Mouse (Mus musculus) myocyte (in vitro differentiated cells): ENCODE results near the gene Vti1a. TPM values are rescaled to one million over a fixed set of nuclear protein-coding genes. Genes with fewer than 3 reads are reported as not detected.
A peak's percentile ranks its signal among the peaks of the same experiment; 100 is the strongest.

Experiments used
- H3K27me3 ChIP-seq: one replicate; pipeline ENCODE4 v1.6.1; 2011; ENCODE audit not compliant: control insufficient read depth, insufficient read depth, insufficient read length
- H3K36me3 ChIP-seq: one replicate; pipeline ENCODE4 v1.6.1; 2011; ENCODE audit not compliant: control insufficient read depth, insufficient read depth
- H3K4me2 ChIP-seq: one replicate; pipeline ENCODE4 v1.6.1; 2011; ENCODE audit warnings: low read depth, control low read depth
- H3K4me3 ChIP-seq: one replicate; pipeline ENCODE4 v1.5.1; 2011; ENCODE audit warnings: mild to moderate bottlenecking, control low read depth, moderate library complexity
- H3K79me2 ChIP-seq: one replicate; pipeline ENCODE4 v1.6.1; 2011; ENCODE audit not compliant: control insufficient read depth, insufficient read depth
- H3ac ChIP-seq: one replicate; pipeline ENCODE4 v1.6.1; 2011; ENCODE audit not compliant: control insufficient read depth, insufficient read length
- CEBPB ChIP-seq: IDR thresholded peaks from 2 replicates; pipeline ENCODE4 v1.6.1; 2011; ENCODE audit warnings: mild to moderate bottlenecking, moderate library complexity; ENCODE audit not compliant: poor library complexity, insufficient read depth, severe bottlenecking
- E2F4 ChIP-seq: IDR thresholded peaks from one replicate; pipeline ENCODE4 v1.6.1; 2011; ENCODE audit warnings: mild to moderate bottlenecking, control low read depth, moderate library complexity; ENCODE audit not compliant: insufficient read depth
- MAX ChIP-seq: IDR thresholded peaks from one replicate; pipeline ENCODE4 v1.6.1; 2011; ENCODE audit warnings: low read depth, mild to moderate bottlenecking, control low read depth
- MYOD1 ChIP-seq, 3 experiments: IDR thresholded peaks; one replicate each; pipeline ENCODE4 v1.6.1; 2011; ENCODE audit warnings: control low read depth in 2 of 3, low read depth in 2 of 3, mild to moderate bottlenecking in 2 of 3, moderate library complexity in 1 of 3; ENCODE audit not compliant: insufficient read length in 2 of 3, control insufficient read depth in 1 of 3
- MYOG ChIP-seq, 3 experiments: IDR thresholded peaks; one replicate each; pipeline ENCODE4 v1.6.1; 2011; ENCODE audit warnings: control low read depth in 2 of 3, low read depth in 2 of 3, mild to moderate bottlenecking in 2 of 3; ENCODE audit not compliant: insufficient read length in 2 of 3, control insufficient read depth in 1 of 3, insufficient read depth in 1 of 3
- POLR2A ChIP-seq: IDR thresholded peaks from one replicate; pipeline ENCODE4 v1.6.1; 2011; ENCODE audit warnings: low read depth, mild to moderate bottlenecking, control low read depth, moderate library complexity; ENCODE audit not compliant: insufficient read length
- POLR2AphosphoS2 ChIP-seq: IDR thresholded peaks from one replicate; pipeline ENCODE4 v1.6.1; 2011; ENCODE audit warnings: low read depth, control low read depth; ENCODE audit not compliant: insufficient read length
- REST ChIP-seq: IDR thresholded peaks from one replicate; pipeline ENCODE4 v1.6.1; 2011; ENCODE audit warnings: mild to moderate bottlenecking, control low read depth, moderate library complexity; ENCODE audit not compliant: insufficient read depth, insufficient read length
- SRF ChIP-seq: IDR thresholded peaks from one replicate; pipeline ENCODE4 v1.6.1; 2011; ENCODE audit warnings: low read depth; ENCODE audit not compliant: control insufficient read depth, insufficient read length
- TCF12 ChIP-seq: IDR thresholded peaks from one replicate; pipeline ENCODE4 v1.6.1; 2011; ENCODE audit warnings: mild to moderate bottlenecking, control low read depth; ENCODE audit not compliant: poor library complexity, insufficient read depth, severe bottlenecking
- TCF3 ChIP-seq: IDR thresholded peaks from one replicate; pipeline ENCODE4 v1.6.1; 2011; ENCODE audit warnings: low read depth, control low read depth; ENCODE audit not compliant: insufficient read length
- USF1 ChIP-seq: IDR thresholded peaks from one replicate; pipeline ENCODE4 v1.6.1; 2011; ENCODE audit warnings: low read depth, mild to moderate bottlenecking, control low read depth, moderate library complexity
- polyA plus RNA-seq: library from polyadenylated mRNA; unstranded; fragments of >200 nt; fragmentation: generic; extraction: Trizol; gene quantifications from one replicate; pipeline ENCODE4 v1.2.1, GENCODE M21; 2012; ENCODE audit warnings: missing spikeins

The Vti1a gene
- polyA plus RNA-seq, 1 experiment, result 10.5 TPM

GRCm38 (mm10) chr19:55513941-55514340 lies 197.8 kb downstream of the Vti1a start:
- TF ChIP-seq SRF (no peak), REST (no peak), MAX (no peak), TCF3 (no peak), USF1 (no peak), CEBPB (no peak), POLR2A (no peak), E2F4 (no peak), MYOD1 (IDR thresholded peaks at IDR 0.05; ENCODE audit: control insufficient read depth in 1 of 3, insufficient read length in 2 of 3, low read depth in 2 of 3) (no peak)
- H3K36me3 ChIP-seq, result no peaks in the 10 kb centered on the region
- no peak overlapping the region for H3K4me3 ChIP-seq
- no peaks in the 10 kb centered on the region for H3K79me2 ChIP-seq
- H3ac ChIP-seq, result no peak overlapping the region
- H3K27me3 ChIP-seq, result no peaks in the 10 kb centered on the region
- no peak overlapping the region for H3K4me2 ChIP-seq

- TF ChIP-seq USF1 (no peak), E2F4 (no peak), POLR2AphosphoS2 (no peak), POLR2A (no peak), MAX (no peak), SRF (no peak), REST (no peak), MYOD1 (IDR thresholded peaks at IDR 0.05; ENCODE audit: control insufficient read depth in 1 of 3, insufficient read length in 2 of 3, low read depth in 2 of 3) (no peak), CEBPB (no peak), TCF12 (no peak), TCF3 (no peak)
- H3K79me2 ChIP-seq, result no peaks in the 10 kb centered on the region
- H3K36me3 ChIP-seq, result no peaks in the 10 kb centered on the region
- H3K4me2 ChIP-seq, result no peak overlapping the region
- no peak overlapping the region for H3ac ChIP-seq
- no peak overlapping the region for H3K4me3 ChIP-seq
- H3K27me3 ChIP-seq, result no peaks in the 10 kb centered on the region
Observed at GRCm38 (mm10) chr19:55520236-55520635, 204.1 kb downstream of the Vti1a start.

- Histone ChIP-seq H3K4me2 (no peak overlapping the region), H3K27me3 (no peaks in the 10 kb centered on the region), H3ac (no peak overlapping the region), H3K36me3 (no peaks in the 10 kb centered on the region), H3K4me3 (no peak overlapping the region), H3K79me2 (no peaks in the 10 kb centered on the region)
- no peak for TF ChIP-seq MAX
- no peak for TF ChIP-seq MYOD1 (IDR thresholded peaks at IDR 0.05; ENCODE audit: control insufficient read depth in 1 of 3, insufficient read length in 2 of 3, low read depth in 2 of 3)
Observed at GRCm38 (mm10) chr19:55523340-55523739, 207.2 kb downstream of the Vti1a start.

- Histone ChIP-seq H3K79me2 (no peaks in the 10 kb centered on the region), H3K4me2 (no peak overlapping the region), H3K27me3 (no peaks in the 10 kb centered on the region), H3K4me3 (no peak overlapping the region), H3ac (no peak overlapping the region), H3K36me3 (no peaks in the 10 kb centered on the region)
- TF ChIP-seq CEBPB, result peak; percentile 56; the same call in 1 of the 2 replicates
- TF ChIP-seq POLR2A, result no peak
Observed at GRCm38 (mm10) chr19:55524385-55524784, 208.3 kb downstream of the Vti1a start.

- Histone ChIP-seq H3K79me2 (no peaks in the 10 kb centered on the region), H3K27me3 (no peaks in the 10 kb centered on the region), H3ac (no peak overlapping the region), H3K4me2 (no peak overlapping the region), H3K36me3 (no peaks in the 10 kb centered on the region), H3K4me3 (no peak overlapping the region)
- TF ChIP-seq POLR2A (no peak), MYOG (IDR thresholded peaks at IDR 0.05; ENCODE audit: control insufficient read depth in 1 of 3, insufficient read depth in 1 of 3, insufficient read length in 2 of 3, low read depth in 2 of 3) (no peak)
Observed at GRCm38 (mm10) chr19:55525056-55525455, 209.0 kb downstream of the Vti1a start.

GRCm38 (mm10) chr19:55526717-55527235 lies 210.7 kb downstream of the Vti1a start:
- no peaks in the 10 kb centered on the region for H3K79me2 ChIP-seq
- H3ac ChIP-seq, result no peak overlapping the region
- TF ChIP-seq POLR2AphosphoS2 (no peak), CEBPB (no peak), SRF (no peak), TCF12 (no peak), POLR2A (no peak), MYOG (IDR thresholded peaks at IDR 0.05; ENCODE audit: control insufficient read depth in 1 of 3, insufficient read depth in 1 of 3, insufficient read length in 2 of 3, low read depth in 2 of 3) (peak in 1 of 3 experiments; percentile 21)
- no peak overlapping the region for H3K4me3 ChIP-seq
- no peaks in the 10 kb centered on the region for H3K36me3 ChIP-seq
- no peaks in the 10 kb centered on the region for H3K27me3 ChIP-seq
- H3K4me2 ChIP-seq, result no peak overlapping the region
